Mouse (Mus musculus) neutrophil, adult 5-6 weeks (primary cell): ENCODE data around the gene Appl2. TPM values are rescaled to one million over a fixed set of nuclear protein-coding genes. Genes with fewer than 3 reads are reported as not detected.
"Not testable (repeated sequence)": the region's sequence is repeated elsewhere in the genome, so short reads cannot be mapped to it uniquely, and the experiment has no call there.

Experiments
- ATAC-seq: fragments of 151-379, 151-347 bp; 2 replicates; pipeline ENCODE4 v1.8.0; 2017; ENCODE audit warnings: mild to moderate bottlenecking, moderate TSS enrichment; ENCODE audit not compliant: insufficient number of reproducible peaks, poor library complexity, low FRiP score, severe bottlenecking; ENCODE audit errors: extremely low read depth
- total RNA-seq: library from RNA; stranded (forward); fragments of 200-1000 nt; gene quantifications from 2 replicates; pipeline ENCODE4 v1.2.3, GENCODE M21; 2017

The Appl2 gene
- 28.5 and 31.9 TPM in 2 replicates for total RNA-seq

DNA sequence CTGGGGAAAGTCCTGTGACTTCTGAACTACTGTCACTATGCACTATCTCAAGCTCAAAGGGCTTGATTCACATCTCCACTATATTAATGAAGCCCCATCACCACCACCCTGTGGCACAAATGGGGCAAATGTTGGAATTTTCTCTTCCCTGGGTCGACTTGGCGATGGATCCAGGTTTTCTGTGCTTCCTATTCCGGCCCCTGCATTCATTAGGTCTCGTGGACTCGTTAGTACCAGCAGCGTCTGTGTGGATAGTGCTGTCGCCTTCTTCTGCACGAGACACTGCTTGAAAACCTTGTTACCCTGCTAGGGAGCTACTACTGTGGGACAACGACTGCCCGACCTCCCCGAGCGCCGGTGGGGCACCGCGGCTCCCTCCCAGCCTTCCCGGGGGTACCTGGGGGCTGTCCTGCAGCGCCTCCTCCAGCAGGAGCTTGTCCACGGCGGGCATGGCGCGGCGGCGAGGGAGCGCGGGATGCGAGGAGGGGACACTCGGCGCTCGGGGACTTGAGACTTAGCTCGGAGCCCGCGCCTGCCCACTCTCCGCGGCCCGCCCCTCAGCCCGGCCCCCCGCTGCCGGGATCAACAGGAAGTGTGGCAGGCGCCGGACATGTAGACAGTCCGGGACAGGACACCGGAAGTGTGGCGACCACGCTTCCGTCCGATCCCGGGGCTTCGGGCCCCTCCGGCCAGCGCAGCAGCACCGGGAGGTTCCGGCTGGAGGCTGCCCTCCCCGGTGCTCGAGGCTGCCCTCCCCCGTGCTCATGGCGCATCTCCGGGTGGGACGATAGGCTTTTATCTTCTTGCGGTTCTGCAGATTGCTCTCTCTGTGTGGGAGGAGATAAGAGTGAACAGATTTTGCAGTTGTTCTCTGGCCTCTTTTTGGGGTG is at the start of gene Appl2:
Gene Appl2 (minus strand): TSS at position 608 of the 890 bp plus-strand sequence.
- ATAC-seq = peak; percentile 56

DNA sequence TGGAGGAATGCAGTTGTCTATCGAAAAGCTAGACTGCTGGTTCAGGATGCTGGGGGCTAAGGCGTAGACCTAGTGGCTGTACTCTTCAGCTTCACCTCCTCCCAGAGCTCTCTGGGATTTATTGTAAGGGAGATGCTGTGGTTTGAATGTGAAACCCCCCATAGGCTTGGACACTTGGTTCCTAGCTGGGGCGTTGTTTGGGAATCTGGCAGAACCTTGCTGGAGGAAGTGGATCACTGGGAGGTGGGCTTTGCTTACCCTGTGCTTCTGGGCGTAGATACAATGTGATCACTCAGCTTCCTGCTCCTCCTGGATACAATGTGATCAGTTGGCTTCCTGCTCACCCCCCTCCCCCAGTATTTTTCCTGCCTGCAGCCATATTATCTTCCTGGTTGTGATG is 47.7 kb upstream of the Appl2 start:
- ATAC-seq = no peak

DNA sequence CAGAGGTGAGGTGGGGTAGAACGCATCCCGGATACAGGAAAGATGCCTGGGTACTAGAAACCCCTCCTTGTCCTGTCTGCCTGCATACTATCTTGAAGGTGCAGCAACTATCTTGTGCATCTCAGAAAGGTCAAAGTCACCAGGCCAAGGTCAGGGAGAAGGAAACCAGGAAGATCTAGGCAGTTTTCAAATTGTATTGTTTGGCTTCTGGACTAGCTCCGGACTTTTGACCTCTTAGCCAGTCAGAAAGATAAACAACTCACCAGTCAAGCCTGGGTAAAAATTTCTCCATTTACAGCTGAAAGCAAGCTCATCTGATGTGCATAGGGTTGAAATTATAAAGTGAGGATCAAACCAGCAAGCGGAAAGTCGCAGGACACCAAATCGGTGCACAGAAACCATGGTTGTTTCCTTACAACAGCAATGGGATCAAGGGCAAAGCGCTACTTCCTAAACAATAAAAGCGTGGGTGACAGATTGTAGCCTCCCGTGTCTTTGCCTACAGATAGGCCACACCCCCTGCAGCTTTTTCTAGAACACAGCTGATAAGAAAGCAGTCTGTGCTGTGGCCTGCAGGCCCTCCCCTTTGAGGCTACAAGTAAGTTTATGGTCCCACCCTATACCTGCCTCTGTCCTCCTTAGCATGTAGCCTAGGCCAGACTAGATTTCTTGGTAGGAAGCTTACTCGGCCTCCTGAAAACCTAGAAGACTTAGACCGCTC is 43.8 kb upstream of the Appl2 start:
- ATAC-seq = no peak

DNA sequence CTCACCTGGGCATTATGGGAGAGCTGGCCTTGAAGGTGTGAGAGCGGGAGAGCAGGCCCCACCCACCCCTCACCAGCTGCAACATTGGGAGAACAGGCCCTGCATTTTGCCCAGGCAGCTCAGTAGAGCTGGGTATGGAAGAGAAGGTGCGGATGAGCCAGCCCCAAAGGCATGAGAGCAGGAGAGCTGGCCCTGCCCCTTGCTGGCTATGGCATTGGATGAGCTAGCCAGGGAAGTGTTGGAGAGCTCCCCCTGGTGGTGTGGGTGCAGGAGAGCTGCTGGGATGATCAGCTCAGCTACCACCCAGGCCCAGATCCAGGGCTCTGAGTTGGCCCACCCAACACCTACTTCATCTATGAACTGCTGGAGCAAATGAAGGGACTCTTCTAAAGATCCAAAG is 39.7 kb upstream of the Appl2 start:
- no peak for ATAC-seq

DNA sequence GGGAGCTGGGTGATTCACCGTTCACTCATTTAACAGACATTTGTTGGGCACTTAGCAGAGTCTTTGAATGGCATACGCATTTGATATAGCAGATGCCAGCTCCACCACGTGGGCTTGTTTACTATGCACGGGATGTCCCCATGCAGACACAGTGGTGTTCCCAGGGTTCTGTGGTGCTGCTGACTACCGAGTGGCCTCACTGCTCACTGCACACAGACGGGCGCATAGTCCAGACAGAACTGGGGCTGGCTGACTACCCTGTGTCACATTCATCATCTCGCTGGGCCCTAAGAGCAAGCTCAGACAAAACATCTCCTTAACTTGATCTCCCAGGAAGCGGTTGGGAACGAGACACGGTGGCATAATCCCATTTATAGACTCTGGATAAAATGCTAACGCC is 32.8 kb upstream of the Appl2 start:
- ATAC-seq = no peak

DNA sequence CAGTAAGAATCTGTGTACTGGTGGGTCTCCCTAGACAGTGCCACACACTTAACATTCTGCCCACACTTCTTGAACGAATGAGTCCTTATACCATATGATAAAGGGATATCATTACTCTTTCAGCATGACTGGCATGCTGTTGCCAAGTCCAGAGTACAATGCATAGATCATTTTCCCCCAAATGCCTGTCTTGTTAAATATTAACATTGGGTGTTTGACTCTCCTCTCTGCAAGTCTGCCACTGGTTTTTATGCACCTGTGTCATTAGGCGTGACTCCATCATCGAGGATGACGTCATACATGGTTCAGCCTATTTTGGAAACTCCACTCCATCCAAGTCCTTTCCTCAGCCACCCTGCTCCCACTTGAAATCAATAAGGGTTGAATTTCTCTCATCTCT is 18.0 kb upstream of the Appl2 start:
- ATAC-seq = no peak

DNA sequence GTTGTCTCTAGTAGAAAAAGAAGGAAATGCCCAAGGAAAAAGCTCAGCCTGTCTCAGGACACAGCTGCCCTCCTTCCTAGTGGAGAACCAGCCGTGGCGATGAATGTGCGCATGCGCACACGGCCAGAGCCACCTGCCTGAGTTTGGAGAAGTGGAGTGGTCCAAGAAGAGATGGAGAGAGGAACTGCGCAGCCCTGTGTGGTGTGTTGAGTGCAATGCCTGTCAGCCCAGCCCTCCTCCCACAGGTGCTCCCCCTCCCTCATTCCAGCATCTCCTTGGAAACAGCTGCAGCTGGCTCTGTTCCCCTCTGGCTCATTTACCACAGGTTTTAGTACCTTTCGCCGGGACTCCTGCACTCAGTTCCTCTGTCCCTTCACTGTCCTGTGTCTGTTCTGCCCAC is 13.4 kb upstream of the Appl2 start:
- ATAC-seq = no peak

DNA sequence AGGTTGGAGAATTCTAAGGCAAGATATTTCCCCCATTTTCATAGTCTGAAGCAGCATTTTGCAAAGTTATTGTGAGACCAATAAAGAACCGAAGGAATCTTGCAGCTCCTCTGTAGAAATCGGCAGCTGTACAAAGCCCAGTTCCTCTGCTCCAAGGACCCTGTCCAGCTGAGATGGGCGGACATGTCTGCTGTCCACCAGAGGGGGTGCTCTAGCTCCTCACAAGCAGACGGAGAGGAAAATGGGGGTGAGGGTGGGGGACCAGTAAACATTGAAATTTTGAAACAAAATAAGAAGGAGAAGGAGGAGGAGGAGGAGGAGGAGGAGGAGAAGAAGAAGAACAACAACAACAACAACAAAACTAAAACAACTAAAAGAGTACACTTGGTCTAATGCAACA is 12.1 kb upstream of the Appl2 start:
- no peak for ATAC-seq

DNA sequence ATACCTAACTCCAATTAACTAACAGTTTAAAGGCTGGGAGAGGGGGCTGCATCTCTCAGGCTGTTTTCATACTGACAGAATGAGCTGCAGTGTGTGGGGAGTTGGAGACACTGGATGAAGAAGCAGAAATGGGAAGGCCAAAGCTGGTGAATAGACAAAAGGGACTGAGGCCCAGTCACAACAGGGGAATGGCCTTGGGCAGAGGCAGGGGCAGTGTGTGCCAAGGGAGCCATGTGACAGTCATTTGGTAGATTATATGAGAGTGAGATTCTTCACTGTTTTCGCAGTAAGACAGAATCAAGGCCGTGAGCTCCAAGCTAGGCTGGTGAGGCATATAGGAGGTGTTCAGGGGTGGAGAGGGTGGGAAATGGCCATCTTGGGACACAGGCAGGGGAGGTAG is 6.1 kb upstream of the Appl2 start:
- ATAC-seq = no peak

DNA sequence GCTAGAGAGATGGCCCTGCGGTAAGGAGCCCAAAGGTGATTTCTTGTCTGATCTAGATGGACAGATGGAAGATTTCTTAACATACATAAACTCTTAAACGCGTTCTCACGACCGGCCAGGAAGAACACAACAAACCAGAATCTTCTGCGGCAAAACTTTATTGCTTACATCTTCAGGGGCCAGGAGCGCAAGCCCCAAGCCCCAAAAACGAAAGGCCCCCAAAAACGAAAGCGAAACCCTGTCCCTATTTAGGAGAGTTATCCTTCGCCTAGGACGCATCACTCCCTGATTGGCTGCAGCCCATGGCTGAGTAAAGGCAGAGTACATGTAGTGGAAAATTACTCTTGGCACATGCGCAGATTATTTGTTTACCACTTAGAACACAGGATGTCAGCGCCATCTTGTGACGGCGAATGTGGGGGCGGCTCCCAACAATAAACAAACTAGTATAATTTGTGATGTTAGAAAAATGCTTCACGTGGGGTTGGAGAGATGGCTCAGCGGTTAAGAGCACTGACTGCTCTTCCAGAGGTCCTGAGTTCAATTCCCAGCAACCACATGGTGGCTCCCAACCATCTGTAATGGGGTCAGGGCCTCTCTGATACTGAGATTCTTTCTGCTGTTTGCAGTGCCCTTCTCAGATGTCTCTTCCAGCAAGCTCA is 3.8 kb upstream of the Appl2 start:
- ATAC-seq = not testable (repeated sequence)

DNA sequence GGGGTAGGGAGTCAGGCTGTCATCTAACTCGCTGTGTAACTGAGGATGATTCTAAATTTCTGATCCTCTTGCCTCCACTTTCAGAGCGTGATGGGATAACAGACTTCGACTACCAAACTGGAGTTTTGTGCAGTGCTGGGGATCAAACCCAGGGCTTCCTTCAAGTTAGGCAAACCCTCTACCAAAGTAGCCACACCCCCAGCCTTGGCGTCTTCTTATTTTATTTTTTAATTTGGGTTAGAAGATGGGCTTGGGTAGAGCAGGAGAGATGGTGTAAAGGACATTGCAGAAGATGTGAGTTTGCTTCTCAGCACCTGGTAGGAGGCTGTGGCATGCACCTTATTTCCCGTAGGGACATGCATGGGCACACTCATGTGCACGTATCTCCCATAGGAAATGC is 499 bp upstream of the Appl2 start:
- ATAC-seq = no peak

DNA sequence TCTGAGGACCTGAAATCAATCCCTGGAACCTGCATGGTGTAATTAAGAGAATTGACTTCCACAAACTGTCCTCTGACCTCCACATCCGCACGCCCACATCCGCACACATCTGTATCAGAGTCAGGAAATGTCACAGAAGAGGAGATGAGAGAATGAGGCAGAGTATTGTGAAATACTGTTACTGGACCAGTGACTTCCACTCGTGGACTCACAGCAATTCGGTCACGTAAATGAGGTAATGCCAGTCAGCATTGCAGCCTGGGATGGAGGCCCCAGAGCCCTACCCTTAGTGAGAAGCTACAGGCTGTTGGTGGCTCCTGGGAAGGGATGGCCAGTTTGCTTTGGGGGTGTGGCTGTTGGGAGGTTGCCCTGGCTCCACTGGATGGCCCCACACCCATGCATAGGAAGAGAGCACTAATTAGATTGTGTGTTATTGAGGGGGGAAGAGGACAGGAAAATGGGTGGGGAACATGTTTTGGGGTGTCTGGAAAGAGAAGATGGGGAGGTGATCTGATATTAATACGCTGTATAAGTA is 2.1 kb downstream of the Appl2 start:
- ATAC-seq = no peak

DNA sequence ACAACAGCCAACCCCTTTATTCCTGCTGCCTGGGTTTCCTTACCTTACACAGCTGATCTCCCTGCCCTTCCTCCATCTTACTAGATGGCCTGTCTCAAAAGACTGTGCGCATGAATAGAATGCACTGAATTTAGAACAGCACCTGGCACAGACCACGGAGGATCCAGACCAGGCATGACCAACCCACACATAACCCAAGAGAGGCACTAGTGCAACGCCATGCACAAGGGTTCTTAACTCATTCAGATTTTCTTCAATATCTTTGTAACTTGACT is 2.9 kb downstream of the Appl2 start:
- ATAC-seq = no peak

DNA sequence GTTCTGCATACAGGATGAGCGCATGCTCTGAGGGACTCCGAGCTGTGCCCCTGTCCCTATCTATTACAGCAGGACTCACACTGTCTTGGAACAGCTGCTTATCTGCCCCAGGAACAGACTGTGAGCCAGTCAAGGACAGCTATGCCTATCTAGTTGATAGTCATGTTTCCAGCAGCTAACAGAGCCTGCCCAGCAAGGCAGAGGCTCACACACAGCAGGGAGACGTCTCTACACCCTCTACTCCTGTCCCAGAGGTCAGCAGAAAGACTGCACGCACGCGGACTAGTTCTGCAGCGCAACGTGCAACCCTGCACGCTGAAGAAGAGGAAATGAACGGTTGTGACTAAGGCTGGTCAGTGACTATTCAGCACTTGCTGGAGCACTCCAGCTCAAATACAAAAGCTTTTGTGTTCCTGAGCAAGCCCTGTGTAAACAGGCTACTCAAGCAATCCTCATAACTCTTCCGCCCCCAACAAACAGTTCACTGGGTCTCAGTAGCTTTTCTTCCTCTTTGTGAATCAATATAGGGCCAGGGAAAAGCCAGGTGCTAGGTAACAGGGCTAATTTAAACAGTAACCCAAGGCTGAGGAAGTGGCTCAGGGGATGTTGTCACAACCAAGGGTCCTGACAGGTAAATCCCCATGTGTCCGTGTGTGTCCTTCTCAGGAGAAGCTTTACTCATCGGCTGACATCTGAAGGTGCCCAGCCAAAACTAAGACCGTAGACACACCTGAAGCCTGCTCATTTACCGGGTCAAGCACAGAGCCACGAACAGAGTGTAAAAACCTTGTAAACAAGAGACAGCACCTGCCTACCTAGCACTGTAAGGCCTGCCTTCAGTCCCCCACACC is 3.4 kb downstream of the Appl2 start:
- no peak for ATAC-seq

DNA sequence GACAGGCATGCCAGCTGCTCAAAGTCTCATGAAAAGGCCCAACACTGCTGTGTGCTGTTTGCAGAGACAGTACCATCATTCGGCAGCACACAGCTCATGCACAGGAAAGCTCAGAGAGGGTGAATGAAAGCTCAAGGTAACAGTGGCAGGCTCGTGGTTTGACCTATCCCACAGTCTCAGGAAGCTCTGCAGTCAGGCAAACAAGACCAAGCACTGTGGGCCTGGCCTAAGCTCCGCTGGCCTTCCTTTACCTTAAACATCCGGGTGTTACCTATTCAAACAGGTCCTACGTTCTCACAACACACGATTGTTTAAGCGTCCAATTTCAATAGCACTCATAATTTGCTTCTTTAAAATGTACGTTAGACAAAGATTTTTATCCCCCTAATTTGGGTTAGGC is 4.4 kb downstream of the Appl2 start:
- ATAC-seq = no peak

DNA sequence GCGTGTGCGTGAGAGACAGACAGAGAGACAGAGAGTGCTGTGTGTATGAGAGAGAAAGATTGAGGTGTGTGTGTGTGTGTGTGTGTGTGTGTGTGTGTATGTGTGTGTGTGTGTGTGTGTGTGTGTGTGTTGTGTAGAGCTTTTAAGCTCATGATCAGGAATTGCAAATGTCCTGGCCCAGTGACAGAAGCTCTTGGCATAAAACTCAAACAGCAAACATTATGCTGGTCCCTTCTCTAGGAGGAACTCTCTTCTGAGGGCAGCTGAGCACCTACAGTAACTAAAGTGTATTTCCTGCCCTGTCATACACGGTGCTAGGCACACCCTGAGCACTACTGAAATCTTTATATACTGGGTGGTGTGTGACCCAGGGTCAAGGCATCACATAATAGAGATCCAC is 6.9 kb downstream of the Appl2 start:
- ATAC-seq = no peak

DNA sequence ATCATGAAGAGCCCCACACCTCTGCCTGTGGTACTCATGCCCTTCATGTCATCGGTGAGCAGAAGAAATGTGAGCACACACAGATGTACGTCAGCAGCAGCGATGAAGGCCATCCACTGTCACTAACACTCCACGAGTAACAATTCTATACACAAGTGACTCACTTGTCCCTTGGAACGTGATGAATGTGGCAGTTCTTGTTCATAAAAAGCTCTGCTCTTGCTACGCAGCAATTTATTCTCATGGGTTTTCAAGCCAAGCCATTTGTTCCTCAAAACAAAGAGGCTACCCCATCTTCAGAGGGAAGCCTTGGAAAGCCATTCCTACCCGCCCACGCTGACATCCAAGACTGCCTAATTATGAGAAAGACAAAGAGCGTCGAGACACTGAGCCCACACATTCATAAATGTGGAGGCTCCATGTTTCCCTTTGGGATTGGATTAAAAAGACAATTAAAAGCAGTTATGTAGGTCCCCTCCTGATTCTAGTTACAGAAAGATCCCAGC is 8.6 kb downstream of the Appl2 start:
- ATAC-seq = no peak

DNA sequence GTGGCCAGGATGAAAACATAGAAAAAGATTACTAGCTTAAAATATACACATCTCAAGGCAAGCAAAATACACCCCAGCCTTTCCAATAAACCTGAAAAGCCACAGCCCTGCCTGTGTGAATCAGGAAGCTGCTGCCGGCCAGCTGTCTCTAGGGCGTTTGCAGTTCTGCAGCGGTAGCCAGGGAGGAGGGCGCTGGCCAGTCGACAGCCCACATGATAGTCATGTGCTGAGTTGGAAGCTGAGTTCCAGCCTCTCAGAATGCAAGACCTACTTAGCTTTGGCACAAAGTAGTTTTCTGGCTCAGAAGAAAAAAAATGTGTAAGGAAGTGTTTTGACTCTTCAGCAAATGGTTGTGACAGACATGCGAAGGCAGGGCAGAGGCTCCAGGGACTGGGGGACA is 11.2 kb downstream of the Appl2 start:
- no peak for ATAC-seq

DNA sequence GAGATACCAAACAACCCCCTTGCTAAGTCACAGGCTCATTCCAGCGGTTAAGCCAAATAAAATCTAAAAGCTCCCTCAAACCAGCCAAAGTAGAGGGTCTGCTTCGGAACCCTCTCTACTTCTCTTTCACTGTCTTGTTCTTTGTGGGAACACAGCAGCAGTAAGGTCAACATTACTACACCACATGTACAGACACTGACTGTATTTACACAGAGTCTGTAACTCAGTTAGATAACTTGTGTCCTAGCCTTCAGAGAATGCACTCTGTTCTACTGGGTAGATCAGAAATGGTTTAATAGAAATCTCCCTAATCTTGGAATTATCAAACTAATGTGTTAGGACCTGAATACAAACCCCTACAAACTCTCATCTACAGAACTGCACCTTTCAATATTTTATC is 12.3 kb downstream of the Appl2 start:
- ATAC-seq = no peak
